Mouse (Mus musculus) cerebral cortex, adult 2 months (tissue): ENCODE results near the gene Ppid.

ENCODE experiments used
- WGBS: fragments of 180-500 bp; shearing (Covaris S2); methylation state at CpG from one replicate; pipeline ENCODE4 v1.1.7; 2018; 5-methylcytosine and 5-hydroxymethylcytosine counted together

Ppid gene

GRCm38 (mm10) chr3:79572399-79572798 is 18.7 kb upstream of the Ppid start:
- 79% methylated on average over 3 of the region's 3 CpGs for WGBS

GRCm38 (mm10) chr3:79573376-79573775 is 17.8 kb upstream of the Ppid start:
- WGBS = 95% methylated on average over 5 of the region's 5 CpGs

- 98% methylated on average over 3 of the region's 3 CpGs for WGBS
These were observed 16.8 kb upstream of the Ppid start for GRCm38 (mm10) chr3:79574336-79574735.

- WGBS = 43% methylated on average over 10 of the region's 10 CpGs
These were observed 15.3 kb upstream of the Ppid start for GRCm38 (mm10) chr3:79575576-79576467.

- WGBS = 30% methylated on average over 3 of the region's 3 CpGs
These were observed 14.7 kb upstream of the Ppid start for GRCm38 (mm10) chr3:79576468-79576816.

GRCm38 (mm10) chr3:79576865-79577264 is 14.3 kb upstream of the Ppid start:
- WGBS = 35% methylated on average over 5 of the region's 5 CpGs

GRCm38 (mm10) chr3:79577606-79578005 is 13.5 kb upstream of the Ppid start:
- WGBS = 67% methylated on average over 6 of the region's 6 CpGs

GRCm38 (mm10) chr3:79578164-79578563 is 13.0 kb upstream of the Ppid start:
- WGBS = 87% methylated on average over 6 of the region's 6 CpGs

GRCm38 (mm10) chr3:79579891-79580575 is 11.1 kb upstream of the Ppid start:
- 86% methylated on average over 5 of the region's 5 CpGs for WGBS

- 2% methylated on average over 6 of the region's 6 CpGs for WGBS
These were observed 4.3 kb upstream of the Ppid start for GRCm38 (mm10) chr3:79586804-79587203.

GRCm38 (mm10) chr3:79589671-79590070 is 1.5 kb upstream of the Ppid start:
- 79% methylated on average over 2 of the region's 2 CpGs for WGBS

GRCm38 (mm10) chr3:79591793-79592471 is 790 bp downstream of the Ppid start:
- 3% methylated on average over 15 of the region's 15 CpGs for WGBS

GRCm38 (mm10) chr3:79595468-79595867 is 4.3 kb downstream of the Ppid start:
- WGBS = 56% methylated on average over 7 of the region's 7 CpGs

- WGBS = 89% methylated on average over 2 of the region's 2 CpGs
These were observed 18.7 kb downstream of the Ppid start for GRCm38 (mm10) chr3:79609886-79610285.

GRCm38 (mm10) chr3:79627484-79628181 is 36.5 kb downstream of the Ppid start:
- 11% methylated on average over 10 of the region's 10 CpGs for WGBS

GRCm38 (mm10) chr3:79628182-79628560 is 37.0 kb downstream of the Ppid start:
- WGBS = under 1% methylated on average over 9 of the region's 9 CpGs

- under 1% methylated on average over 60 of the region's 60 CpGs for WGBS
These were observed 37.6 kb downstream of the Ppid start, which contains the start of gene 4930579G24Rik for GRCm38 (mm10) chr3:79628561-79629415. Gene 4930579G24Rik (plus strand): TSS chr3:79629079.

GRCm38 (mm10) chr3:79629416-79629730 is 38.2 kb downstream of the Ppid start, which contains the start of gene Etfdh:
Gene Etfdh (minus strand): TSS chr3:79629500.
- 2% methylated on average over 11 of the region's 11 CpGs for WGBS

- 68% methylated on average over 6 of the region's 6 CpGs for WGBS
These were observed 61.0 kb downstream of the Ppid start for GRCm38 (mm10) chr3:79652129-79652528.
